Mouse (Mus musculus) hindbrain, embryonic 11.5 days (tissue): ENCODE results near the gene Hivep3. TPM values are rescaled to one million over a fixed set of nuclear protein-coding genes. Genes with fewer than 3 reads are reported as not detected.

ENCODE experiments used
- ATAC-seq: fragments of 200-750 bp; cut with Nextera tagmentation; 2 replicates; pipeline ENCODE4 v1.8.0; 2017; ENCODE audit warnings: mild to moderate bottlenecking, moderate TSS enrichment, moderate library complexity; ENCODE audit not compliant: low FRiP score
- DNase-seq: peaks from one replicate; pipeline ENCODE4 v3.0.0-alpha.2; 2015; ENCODE audit warnings: low spot score
- H3K27ac ChIP-seq: fragments of 300-500 bp; sonication (generic); 2 replicates; pipeline ENCODE4 v1.5.1; 2014; ENCODE audit warnings: mild to moderate bottlenecking, low read depth, low read length
- H3K27me3 ChIP-seq: fragments of 300-500 bp; sonication (generic); 2 replicates; pipeline ENCODE4 v1.6.1; 2014; ENCODE audit warnings: mild to moderate bottlenecking, low read length, moderate library complexity, mixed read lengths; ENCODE audit not compliant: control insufficient read depth, insufficient read depth
- H3K36me3 ChIP-seq: fragments of 300-500 bp; sonication (generic); 2 replicates; pipeline ENCODE4 v1.6.1; 2014; ENCODE audit warnings: mild to moderate bottlenecking, low read length, moderate library complexity, mixed read lengths; ENCODE audit not compliant: control insufficient read depth, insufficient read depth
- H3K4me1 ChIP-seq: fragments of 300-500 bp; sonication (generic); replicated peaks from 2 replicates; pipeline ENCODE4 v1.6.1; 2014; ENCODE audit warnings: low read length, mixed read lengths; ENCODE audit not compliant: control insufficient read depth, insufficient read depth
- H3K4me2 ChIP-seq: fragments of 300-500 bp; sonication (generic); replicated peaks from 2 replicates; pipeline ENCODE4 v1.6.1; 2014; ENCODE audit warnings: mild to moderate bottlenecking, low read depth, low read length
- H3K4me3 ChIP-seq: fragments of 300-500 bp; sonication (generic); 2 replicates; pipeline ENCODE4 v1.5.1; 2014; ENCODE audit warnings: low read depth, low read length
- H3K9ac ChIP-seq: fragments of 300-500 bp; sonication (generic); 2 replicates; pipeline ENCODE4 v1.6.1; 2014; ENCODE audit warnings: low read depth, low read length
- H3K9me3 ChIP-seq: fragments of 300-500 bp; sonication (generic); 2 replicates; pipeline ENCODE4 v1.6.1; 2016; ENCODE audit warnings: low read length; ENCODE audit not compliant: control insufficient read depth
- WGBS: fragments of 180-500 bp; shearing (Covaris S2); extraction: QIAGEN DNeasy Blood & Tissue Kit; methylation state at CpG from one replicate; pipeline ENCODE4 v1.1.7; 2014; 5-methylcytosine and 5-hydroxymethylcytosine counted together
- polyA plus RNA-seq: library from polyadenylated mRNA; unstranded; fragments of >200 nt; fragmentation: Nextera tagmentation; extraction: Ambion mirVana; gene quantifications from 2 replicates; pipeline ENCODE4 v1.2.1, GENCODE M21; 2014

Gene Hivep3
- polyA plus RNA-seq, 1 experiment from 2014 or later, result 1.8 TPM

DNA sequence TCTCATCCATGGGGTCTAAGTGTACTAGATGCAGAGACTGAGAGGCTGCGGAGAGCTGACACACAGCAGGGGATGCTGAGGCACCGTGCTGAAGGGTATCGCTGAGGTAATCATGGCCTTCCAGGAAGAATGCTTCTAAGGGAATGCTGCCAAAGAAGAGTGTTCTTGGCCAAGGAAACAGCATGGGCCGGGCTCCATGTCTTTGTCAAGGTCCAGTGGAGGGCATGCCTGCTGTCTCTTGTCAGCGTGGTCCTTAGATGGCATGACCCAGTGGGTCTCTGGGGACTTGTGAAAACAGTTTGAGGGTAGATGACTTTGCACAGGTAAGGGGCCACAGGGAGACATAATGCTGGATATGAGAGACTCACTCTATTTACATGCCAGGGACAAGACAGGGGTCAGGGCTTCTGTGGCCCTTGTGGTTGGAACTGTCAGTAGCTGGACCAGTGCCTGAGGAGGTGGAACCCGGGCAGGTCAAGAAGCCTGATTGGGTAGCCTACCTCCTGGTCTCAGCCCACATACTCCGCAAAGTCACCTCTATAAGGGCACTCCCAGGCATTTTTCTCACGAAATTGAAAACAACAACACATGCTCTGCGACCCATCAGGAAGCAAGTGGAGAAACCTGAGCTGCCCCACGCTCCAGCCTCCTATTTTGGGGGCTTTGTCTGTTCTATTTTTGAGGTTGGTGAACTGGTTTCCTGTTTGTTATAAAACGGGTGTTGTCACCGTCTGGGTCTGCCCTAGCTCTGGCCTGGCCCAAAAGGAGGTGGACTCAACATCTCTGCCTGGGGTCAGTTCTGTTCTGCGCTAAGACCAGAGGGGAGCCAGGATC is 177.7 kb downstream of the Hivep3 start:
- Histone ChIP-seq H3K36me3 (no peaks in the 10 kb centered on the region), H3K27me3 (no peaks in the 10 kb centered on the region), H3K4me3 (no peak overlapping the region), H3K9me3 (no peaks in the 10 kb centered on the region), H3K4me2 (no peak overlapping the region), H3K9ac (no peak overlapping the region), H3K4me1 (no peaks in the 10 kb centered on the region), H3K27ac (no peak overlapping the region)
- DNase-seq (no peak), ATAC-seq (no peak)
- WGBS, result 84% methylated on average over 13 of the region's 13 CpGs

GRCm38 (mm10) chr4:119912216-119912615 is 178.6 kb downstream of the Hivep3 start:
- H3K4me3 ChIP-seq, result no peak overlapping the region
- no peak overlapping the region for H3K9ac ChIP-seq
- WGBS, result 55% methylated on average over 2 of the region's 2 CpGs
- no peaks in the 10 kb centered on the region for H3K27me3 ChIP-seq
- no peak overlapping the region for H3K4me2 ChIP-seq
- ATAC-seq, result no peak
- no peak overlapping the region for H3K27ac ChIP-seq
- DNase-seq, result no peak
- no peaks in the 10 kb centered on the region for H3K9me3 ChIP-seq
- no peaks in the 10 kb centered on the region for H3K36me3 ChIP-seq
- no peaks in the 10 kb centered on the region for H3K4me1 ChIP-seq

DNA sequence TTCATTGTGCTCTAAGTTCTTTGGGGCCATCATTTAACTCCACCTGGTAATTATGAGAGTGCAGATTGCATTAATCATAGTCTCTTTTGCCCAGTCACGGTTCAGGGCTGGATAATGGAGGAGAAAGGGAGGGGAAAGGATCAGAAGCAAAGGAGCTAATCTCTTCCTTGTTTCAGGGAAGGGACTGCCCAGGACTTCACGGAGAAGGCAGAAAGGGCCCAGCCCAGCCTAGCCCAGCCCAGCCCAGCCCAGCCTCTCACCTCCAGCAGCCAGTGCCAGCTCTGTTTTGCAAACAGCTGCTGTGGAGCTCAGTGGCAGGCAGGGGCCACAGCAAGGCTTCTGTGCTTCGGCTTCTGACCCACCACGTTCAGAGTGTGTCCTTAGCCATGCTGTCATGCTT is 180.6 kb downstream of the Hivep3 start:
- Histone ChIP-seq H3K9me3 (no peaks in the 10 kb centered on the region), H3K36me3 (no peaks in the 10 kb centered on the region), H3K4me3 (no peak overlapping the region), H3K27ac (no peak overlapping the region), H3K9ac (no peak overlapping the region), H3K4me2 (no peak overlapping the region), H3K4me1 (no peaks in the 10 kb centered on the region), H3K27me3 (no peaks in the 10 kb centered on the region)
- ATAC-seq (no peak), DNase-seq (no peak)
- WGBS, result 34% methylated on average over 4 of the region's 4 CpGs

DNA sequence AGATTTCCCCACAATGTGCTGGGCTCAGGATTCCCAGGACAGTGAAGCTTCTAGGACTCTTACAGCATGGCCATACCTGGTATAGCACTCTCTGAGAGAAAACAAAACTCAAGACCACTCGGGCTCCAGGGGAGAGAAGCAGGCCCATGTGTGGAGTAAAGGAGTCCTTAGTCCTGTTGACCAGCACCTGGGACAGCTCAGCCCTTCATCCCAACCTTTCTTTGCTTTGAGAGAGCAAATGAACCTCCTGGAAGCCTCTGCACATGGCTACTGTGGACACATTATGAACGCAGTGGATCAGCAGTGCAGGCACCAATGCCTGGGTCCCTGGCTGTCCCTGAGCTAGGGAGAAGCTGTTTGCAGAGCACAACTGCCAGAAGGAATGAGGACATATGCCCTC is 181.5 kb downstream of the Hivep3 start:
- no peaks in the 10 kb centered on the region for H3K4me1 ChIP-seq
- no peaks in the 10 kb centered on the region for H3K36me3 ChIP-seq
- no peak overlapping the region for H3K4me3 ChIP-seq
- no peak for ATAC-seq
- H3K27ac ChIP-seq, result no peak overlapping the region
- 90% methylated on average over 2 of the region's 2 CpGs for WGBS
- H3K9me3 ChIP-seq, result no peaks in the 10 kb centered on the region
- no peak for DNase-seq
- H3K9ac ChIP-seq, result no peak overlapping the region
- H3K27me3 ChIP-seq, result no peaks in the 10 kb centered on the region
- H3K4me2 ChIP-seq, result no peak overlapping the region

DNA sequence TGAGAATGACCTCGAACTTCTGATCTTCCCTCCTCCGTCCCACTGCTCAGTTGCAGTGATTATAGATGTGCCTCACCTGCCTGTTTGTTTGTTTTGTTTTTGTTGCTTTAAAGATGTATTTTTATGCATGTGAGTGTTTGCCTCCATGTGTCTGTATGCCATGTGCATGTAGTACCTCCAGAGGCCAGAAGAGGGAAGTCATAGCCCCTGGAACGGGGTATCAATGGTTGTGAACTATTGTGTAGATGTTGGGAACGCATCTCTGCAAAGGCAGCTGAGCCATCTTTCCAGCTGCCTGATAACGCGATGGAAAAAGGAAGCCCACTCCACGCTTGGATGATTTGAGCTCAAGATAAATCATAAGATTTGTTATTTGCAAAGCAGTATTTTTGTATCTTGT is 183.9 kb downstream of the Hivep3 start:
- 73% methylated on average over 7 of the region's 7 CpGs for WGBS
- Histone ChIP-seq H3K36me3 (no peaks in the 10 kb centered on the region), H3K9me3 (no peaks in the 10 kb centered on the region), H3K9ac (no peak overlapping the region), H3K4me2 (no peak overlapping the region), H3K27me3 (no peaks in the 10 kb centered on the region), H3K4me1 (no peaks in the 10 kb centered on the region), H3K4me3 (no peak overlapping the region), H3K27ac (no peak overlapping the region)
- ATAC-seq (no peak), DNase-seq (peak; percentile 47)

GRCm38 (mm10) chr4:119919349-119919748 is 185.8 kb downstream of the Hivep3 start:
- no peak for ATAC-seq
- no peak overlapping the region for H3K4me3 ChIP-seq
- H3K36me3 ChIP-seq, result no peaks in the 10 kb centered on the region
- no peak for DNase-seq
- WGBS, result 77% methylated on average over 5 of the region's 5 CpGs
- H3K27ac ChIP-seq, result no peak overlapping the region
- H3K9me3 ChIP-seq, result no peaks in the 10 kb centered on the region
- H3K27me3 ChIP-seq, result no peaks in the 10 kb centered on the region
- no peak overlapping the region for H3K9ac ChIP-seq
- H3K4me1 ChIP-seq, result no peaks in the 10 kb centered on the region
- no peak overlapping the region for H3K4me2 ChIP-seq

- no peaks in the 10 kb centered on the region for H3K4me1 ChIP-seq
- H3K9ac ChIP-seq, result no peak overlapping the region
- no peak overlapping the region for H3K4me3 ChIP-seq
- no peaks in the 10 kb centered on the region for H3K36me3 ChIP-seq
- no peak overlapping the region for H3K27ac ChIP-seq
- H3K9me3 ChIP-seq, result no peaks in the 10 kb centered on the region
- H3K4me2 ChIP-seq, result no peak overlapping the region
- WGBS, result 85% methylated on average over 12 of the region's 12 CpGs
- DNase-seq, result no peak
- H3K27me3 ChIP-seq, result no peaks in the 10 kb centered on the region
- ATAC-seq, result no peak
These were observed 187.6 kb downstream of the Hivep3 start for GRCm38 (mm10) chr4:119921022-119921717.

GRCm38 (mm10) chr4:119921723-119922266 is 188.2 kb downstream of the Hivep3 start:
- Histone ChIP-seq H3K4me2 (no peak overlapping the region), H3K27ac (no peak overlapping the region), H3K4me3 (no peak overlapping the region), H3K27me3 (no peaks in the 10 kb centered on the region), H3K9ac (no peak overlapping the region), H3K4me1 (no peaks in the 10 kb centered on the region), H3K9me3 (no peaks in the 10 kb centered on the region), H3K36me3 (no peaks in the 10 kb centered on the region)
- DNase-seq, result no peak
- ATAC-seq, result no peak
- WGBS, result 82% methylated on average over 8 of the region's 8 CpGs
